ENCODE assay signal across 9 mouse cellular contexts in the genomic region with DNA sequence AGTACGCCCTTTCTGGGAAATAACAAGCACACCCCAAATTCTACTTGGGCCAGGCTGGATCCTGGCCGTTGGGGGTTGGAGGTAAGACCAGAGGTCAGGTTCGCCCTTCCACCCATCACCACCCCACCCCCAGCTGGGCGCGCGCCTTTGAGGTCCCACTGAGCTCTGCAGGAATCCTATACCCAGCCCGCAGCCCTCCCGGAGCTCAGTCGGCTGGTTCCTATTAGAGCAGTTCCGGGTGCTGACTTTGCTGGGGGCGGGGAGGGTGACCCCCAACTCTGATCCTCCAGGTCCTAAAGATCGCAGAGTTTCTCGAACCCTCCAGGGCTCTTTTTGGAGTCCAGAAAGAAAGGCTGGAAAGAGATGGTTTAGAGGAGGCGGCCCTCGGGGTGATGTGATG. TPM values are rescaled to one million over a fixed set of nuclear protein-coding genes. Genes with fewer than 3 reads are reported as not detected.
DNase-seq lines count a peak whose midpoint lies in the region; ATAC-seq and TF ChIP-seq lines count a peak whose summit lies in the region.
"Had no signal": no experiment of that assay in that cellular context is flagged by ENCODE, and none has a peak within 500 bp of the region (broad histone marks: within the 10 kb centered on the region; RNA-seq: fewer than 3 reads in every experiment).

No protein-coding gene starts in this region.

- no peaks in the 10 kb centered on the region for H3K36me3 ChIP-seq in lung, embryonic 14.5 days (ENCODE audit: insufficient read depth)
- H3K36me3 ChIP-seq in forebrain, embryonic 12.5 days (replicated peaks): no peaks in the 10 kb centered on the region
- peaks cover 16% of the 10 kb centered on the region; the same call in 1 of the 2 replicates for H3K36me3 ChIP-seq in limb, embryonic 12.5 days

- peak overlapping the region; percentile 86 for H3K4me2 ChIP-seq in lung, embryonic 14.5 days
- H3K4me2 ChIP-seq in forebrain, embryonic 12.5 days: peak overlapping the region; percentile 65
- peak overlapping the region; percentile 87 for H3K4me2 ChIP-seq in limb, embryonic 12.5 days

- peak overlapping the region; percentile 76 for H3K9ac ChIP-seq in lung, embryonic 14.5 days
- H3K9ac ChIP-seq in forebrain, embryonic 12.5 days: no peak overlapping the region
- H3K9ac ChIP-seq in limb, embryonic 12.5 days (replicated peaks): peak overlapping the region; percentile 92

- peaks cover 19% of the 10 kb centered on the region for H3K4me1 ChIP-seq in lung, embryonic 14.5 days (ENCODE audit: insufficient read depth)
- H3K4me1 ChIP-seq in forebrain, embryonic 12.5 days: peaks cover 23% of the 10 kb centered on the region
- peaks cover 55% of the 10 kb centered on the region for H3K4me1 ChIP-seq in limb, embryonic 12.5 days (replicated peaks)
- H3K4me1 ChIP-seq in olfactory bulb, adult 2 months (ENCODE audit: control insufficient read depth, insufficient read depth, low read length): peaks cover 15% of the 10 kb centered on the region

- no peak for TF ChIP-seq CTCF in lung, embryonic 14.5 days (IDR thresholded peaks at IDR 0.05; ENCODE audit: low read depth)
- TF ChIP-seq CTCF in olfactory bulb, adult 2 months (IDR thresholded peaks at IDR 0.05; ENCODE audit: insufficient read depth, low read depth, low read length): no peak

- H3K4me3 ChIP-seq in lung, embryonic 14.5 days (ENCODE audit: low read depth, low read length): peak overlapping the region; percentile 69
- H3K4me3 ChIP-seq in forebrain, embryonic 12.5 days (replicated peaks): peak overlapping the region; percentile 45
- H3K4me3 ChIP-seq in limb, embryonic 12.5 days (replicated peaks): peak overlapping the region; percentile 79
- peak overlapping the region; percentile 31 for H3K4me3 ChIP-seq in olfactory bulb, adult 2 months (ENCODE audit: insufficient read depth, low read depth, low read length)

- peak; percentile 42; the same call in 1 of the 2 replicates for ATAC-seq in lung, embryonic 14.5 days (ENCODE audit: insufficient read depth)
- ATAC-seq in forebrain, embryonic 12.5 days (ENCODE audit: low FRiP score): no peak
- ATAC-seq in limb, embryonic 12.5 days (ENCODE audit: insufficient number of reproducible peaks, insufficient read depth, low FRiP score, low TSS enrichment, low read depth): peak; percentile 43; the same call in 1 of the 2 replicates
- ATAC-seq: Patski had no signal

- intact Hi-C loops in gastrocnemius, postnatal 36 days (cut with DNase I): no loop called here

- DNase-seq in lung, embryonic 14.5 days: peak; percentile 52
- no peak for DNase-seq in lung, adult 18-20 months
- no peak for DNase-seq in layer of hippocampus, adult 18-20 months (ENCODE audit: low spot score in 2 of 2)
- DNase-seq in thymus, adult 18-20 months: no peak
- DNase-seq in gastrocnemius, postnatal 36 days: no peak

- H3K27me3 ChIP-seq in lung, embryonic 14.5 days (ENCODE audit: insufficient read depth, low read length): peaks cover 4% of the 10 kb centered on the region
- peaks cover 46% of the 10 kb centered on the region for H3K27me3 ChIP-seq in forebrain, embryonic 12.5 days
- no peaks in the 10 kb centered on the region for H3K27me3 ChIP-seq in limb, embryonic 12.5 days
- H3K27me3 ChIP-seq: Patski had no signal

- WGBS in lung, embryonic 14.5 days: under 1% methylated on average over 15 of the region's 15 CpGs
- WGBS in forebrain, embryonic 12.5 days: 3% methylated on average over 15 of the region's 15 CpGs
- WGBS in limb, embryonic 12.5 days: under 1% methylated on average over 15 of the region's 15 CpGs
- 8% methylated on average over 15 of the region's 15 CpGs for WGBS in olfactory bulb, adult 2 months

- TF ChIP-seq POLR2A in olfactory bulb, adult 2 months (IDR thresholded peaks at IDR 0.05; ENCODE audit: insufficient read depth, low read depth, low read length): no peak

- H3K27ac ChIP-seq in lung, embryonic 14.5 days (ENCODE audit: low read depth): peak overlapping the region; percentile 80; the same call in 1 of the 2 replicates
- no peak overlapping the region for H3K27ac ChIP-seq in forebrain, embryonic 12.5 days
- peak overlapping the region; percentile 78 for H3K27ac ChIP-seq in limb, embryonic 12.5 days
- H3K27ac ChIP-seq in olfactory bulb, adult 2 months (ENCODE audit: insufficient read depth, low read depth, low read length): no peak overlapping the region

- H3K9me3 ChIP-seq in lung, embryonic 14.5 days (ENCODE audit: low read depth, low read length): no peaks in the 10 kb centered on the region
- H3K9me3 ChIP-seq in forebrain, embryonic 12.5 days: no peaks in the 10 kb centered on the region
- H3K9me3 ChIP-seq in limb, embryonic 12.5 days: no peaks in the 10 kb centered on the region

RNA-seq across cellular contexts. Expression of a gene that starts 0.5 kb away (rescaled TPM):
- polyA plus RNA-seq in lung, embryonic 14.5 days (2014; fragmentation: Nextera tagmentation; extraction: Ambion mirVana): 39.7 and 43.9 TPM in 2 replicates
- 6.6 and 10.1 TPM in 2 replicates for polyA plus RNA-seq in forebrain, embryonic 12.5 days (2016; fragmentation: Nextera tagmentation; extraction: Ambion mirVana)
- polyA plus RNA-seq in limb, embryonic 12.5 days (2016; fragmentation: Nextera tagmentation; extraction: Ambion mirVana): 40.3 and 44.8 TPM in 2 replicates
- not detected in 2 replicates for polyA plus RNA-seq in olfactory bulb, adult 2 months (2012; ENCODE audit: insufficient read depth, insufficient read length, low replicate concordance, missing spikeins)
- total RNA-seq in layer of hippocampus, adult 18-20 months (2021): under 1 TPM; 0.33 to 0.62 TPM
- total RNA-seq in gastrocnemius, postnatal 36 days (2021): not detected
- polyA plus RNA-seq: Patski had no signal

RNA-seq across cellular contexts. Expression of a gene that starts 26.8 kb away (rescaled TPM):
- polyA plus RNA-seq in lung, embryonic 14.5 days (2014; fragmentation: Nextera tagmentation; extraction: Ambion mirVana): 1.8 and 2.3 TPM in 2 replicates
- not detected in 2 replicates for polyA plus RNA-seq in forebrain, embryonic 12.5 days (2016; fragmentation: Nextera tagmentation; extraction: Ambion mirVana)
- polyA plus RNA-seq in limb, embryonic 12.5 days (2016; fragmentation: Nextera tagmentation; extraction: Ambion mirVana): 1.6 TPM in 1 of 2 replicates, not detected in the other
- polyA plus RNA-seq in olfactory bulb, adult 2 months (2012; ENCODE audit: insufficient read depth, insufficient read length, low replicate concordance, missing spikeins): not detected in 2 replicates
- total RNA-seq in layer of hippocampus, adult 18-20 months (2021): 1 to 10 TPM; 1.0 to 1.5 TPM
- total RNA-seq in gastrocnemius, postnatal 36 days (2021): 1 to 10 TPM in 1 of 2 experiments, not detected in 1; 3.2 TPM
- polyA plus RNA-seq: Patski had no signal

RNA-seq across cellular contexts. Expression of a gene that starts 45.7 kb away (rescaled TPM):
- polyA plus RNA-seq in lung, embryonic 14.5 days (2014; fragmentation: Nextera tagmentation; extraction: Ambion mirVana): 31.6 and 34.1 TPM in 2 replicates
- polyA plus RNA-seq in forebrain, embryonic 12.5 days (2016; fragmentation: Nextera tagmentation; extraction: Ambion mirVana): 36.4 and 39.2 TPM in 2 replicates
- polyA plus RNA-seq in limb, embryonic 12.5 days (2016; fragmentation: Nextera tagmentation; extraction: Ambion mirVana): 28.3 and 29.4 TPM in 2 replicates
- not detected in 2 replicates for polyA plus RNA-seq in olfactory bulb, adult 2 months (2012; ENCODE audit: insufficient read depth, insufficient read length, low replicate concordance, missing spikeins)
- 10 to 100 TPM; 76.0 to 78.0 TPM for total RNA-seq in layer of hippocampus, adult 18-20 months (2021)
- 10 to 100 TPM; 23.1 to 29.0 TPM for total RNA-seq in gastrocnemius, postnatal 36 days (2021)

Comparison
In these comparisons a context has a peak if more than half of its experiments do, and no peak if none do; other contexts are left out.
1. H3K27ac ChIP-seq: peak in lung, embryonic 14.5 days (single experiment) and limb, embryonic 12.5 days (single experiment); none in forebrain, embryonic 12.5 days (single experiment) and olfactory bulb, adult 2 months (single experiment).
2. Peak in every context shown above with its lines, with median percentiles within 50 percentile points of each other: H3K4me2 ChIP-seq and H3K4me3 ChIP-seq.